Mouse (Mus musculus) kidney, adult 8-10 months (tissue): ENCODE results near the gene Pcyt1a.
A peak's percentile ranks its signal among the peaks of the same experiment; 100 is the strongest.

Experiments
- DNase-seq, 2 experiments: peaks; one replicate each; pipeline ENCODE4 v3.0.0; 2022

Pcyt1a gene

GRCm38 (mm10) chr16:32430474-32431046 is at the start of gene Pcyt1a:
Pcyt1a (plus strand) TSS chr16:32430921.
- peak; percentile 92 for DNase-seq

GRCm38 (mm10) chr16:32382901-32383300 is 47.8 kb upstream of the Pcyt1a start:
- no peak for DNase-seq

DNA sequence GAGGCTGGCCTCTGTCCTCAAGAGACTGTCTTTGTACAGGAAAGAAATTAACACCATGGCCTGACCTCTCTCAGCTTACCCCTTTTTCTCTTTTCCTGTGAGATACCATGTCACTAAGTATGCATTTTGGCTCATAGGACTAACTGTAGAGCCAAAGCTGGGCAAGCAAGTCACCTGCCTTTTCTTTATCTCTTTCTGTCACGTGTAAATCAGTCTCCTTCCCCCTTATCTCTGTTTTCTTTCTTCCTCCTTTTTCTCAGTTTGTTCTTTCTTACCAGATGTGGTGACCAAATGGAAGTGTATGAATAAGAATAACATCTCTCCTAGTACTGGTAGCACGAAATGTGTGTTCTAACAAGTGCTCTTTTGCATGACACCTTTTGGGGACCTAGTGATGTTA is 45.8 kb upstream of the Pcyt1a start:
- no peak for DNase-seq

DNA sequence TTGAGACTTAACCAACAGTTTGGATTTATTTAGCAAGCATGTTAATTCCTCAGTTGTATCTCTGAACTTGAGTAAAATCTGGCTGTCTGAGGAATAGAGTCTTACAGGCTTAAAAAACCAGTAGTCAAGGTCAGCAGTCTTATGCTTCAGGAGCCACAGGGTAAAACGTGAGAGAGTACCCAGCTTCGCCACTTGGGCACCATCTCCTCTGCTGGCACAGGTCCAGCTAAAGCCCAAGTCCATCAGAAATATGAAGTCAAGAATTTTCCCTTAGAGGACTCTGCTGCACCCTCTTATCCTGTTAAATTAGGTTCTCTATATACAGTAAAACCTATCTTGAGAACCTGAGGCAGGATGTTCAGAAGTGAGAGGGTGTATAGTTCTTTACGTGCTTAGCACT is 43.9 kb upstream of the Pcyt1a start:
- no peak for DNase-seq

- no peak for DNase-seq
These were observed 41.7 kb upstream of the Pcyt1a start for GRCm38 (mm10) chr16:32389049-32389448.

GRCm38 (mm10) chr16:32389841-32390240 is 40.9 kb upstream of the Pcyt1a start:
- no peak for DNase-seq

DNA sequence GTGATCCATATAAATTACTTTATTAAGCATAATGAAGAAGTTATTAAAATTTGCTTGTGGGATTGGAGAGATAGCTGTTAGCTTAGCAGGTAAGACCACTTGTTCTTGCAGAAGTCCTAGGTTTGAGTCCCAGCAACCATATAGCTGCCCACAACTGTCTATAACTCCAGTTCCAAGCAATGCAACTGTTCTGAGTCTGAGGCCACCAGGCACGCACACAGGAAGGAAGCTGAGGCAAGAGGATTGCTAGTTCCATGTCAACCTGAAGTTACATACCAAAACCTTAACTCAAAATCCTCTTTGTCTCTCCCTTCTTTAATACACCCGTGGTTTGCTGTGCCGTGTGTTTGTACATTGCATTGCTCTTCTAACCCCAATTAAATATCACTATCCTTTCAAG is 39.8 kb upstream of the Pcyt1a start:
- DNase-seq = no peak

DNA sequence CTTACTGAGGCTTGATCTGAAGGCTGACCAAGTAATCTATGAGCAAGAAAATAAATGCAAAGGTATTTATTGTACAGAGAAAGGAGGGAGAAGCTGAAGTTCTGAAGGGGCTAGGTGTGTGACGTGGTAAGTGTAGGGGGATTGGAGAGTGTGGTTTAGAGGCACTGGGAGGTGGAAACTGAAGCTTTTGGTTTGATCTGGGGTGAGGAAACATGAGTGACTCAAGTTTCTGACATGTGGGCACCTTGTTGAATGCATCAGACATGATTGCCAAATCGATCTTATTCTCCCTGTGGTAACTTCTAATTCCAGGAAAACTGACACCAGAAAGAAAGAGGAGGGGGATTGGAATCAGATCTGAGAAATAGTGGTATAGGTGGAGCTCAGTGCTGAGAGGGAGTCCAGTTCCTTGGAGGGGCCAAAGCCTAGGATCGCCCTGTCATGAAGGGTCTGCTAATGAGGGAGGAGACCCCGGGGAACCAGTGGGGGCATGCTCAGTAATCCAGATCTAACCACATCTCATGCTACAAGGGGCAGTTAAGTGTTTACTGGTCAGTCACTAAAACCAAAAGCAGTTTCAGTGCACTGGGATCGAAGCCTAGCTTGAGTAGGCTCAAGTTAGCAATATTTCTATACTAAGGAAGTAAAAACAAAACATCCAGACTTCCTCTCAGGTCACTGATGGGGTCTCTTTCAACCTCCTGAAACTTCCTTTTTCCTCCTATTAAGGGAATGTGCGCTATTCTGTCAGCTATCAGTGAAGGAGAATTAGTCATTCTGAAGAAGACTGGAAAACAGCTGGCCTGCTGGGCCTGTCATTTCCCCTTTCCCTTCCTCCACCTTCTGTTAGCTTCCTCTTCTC is 34.8 kb upstream of the Pcyt1a start:
- DNase-seq = no peak

DNA sequence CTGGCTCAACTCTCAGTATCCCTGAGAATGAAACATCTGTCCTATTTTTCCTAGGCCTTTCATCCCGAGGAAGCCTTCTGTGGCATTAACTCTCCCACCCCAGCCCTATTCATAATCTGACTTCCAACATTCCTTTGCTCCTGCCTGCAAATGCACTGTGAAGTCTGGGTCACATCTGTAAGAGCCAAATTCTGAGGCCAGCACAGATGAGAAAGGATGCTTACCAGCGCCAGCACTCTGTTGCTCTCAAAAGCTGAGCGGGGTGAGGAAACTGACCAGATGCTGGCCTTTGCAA is 34.2 kb upstream of the Pcyt1a start:
- DNase-seq = no peak

GRCm38 (mm10) chr16:32398206-32398605 is 32.5 kb upstream of the Pcyt1a start:
- DNase-seq = no peak

GRCm38 (mm10) chr16:32400267-32400666 is 30.5 kb upstream of the Pcyt1a start, which contains the start of gene Tm4sf19:
Tm4sf19 (plus strand) TSS chr16:32400506.
- DNase-seq = no peak

DNA sequence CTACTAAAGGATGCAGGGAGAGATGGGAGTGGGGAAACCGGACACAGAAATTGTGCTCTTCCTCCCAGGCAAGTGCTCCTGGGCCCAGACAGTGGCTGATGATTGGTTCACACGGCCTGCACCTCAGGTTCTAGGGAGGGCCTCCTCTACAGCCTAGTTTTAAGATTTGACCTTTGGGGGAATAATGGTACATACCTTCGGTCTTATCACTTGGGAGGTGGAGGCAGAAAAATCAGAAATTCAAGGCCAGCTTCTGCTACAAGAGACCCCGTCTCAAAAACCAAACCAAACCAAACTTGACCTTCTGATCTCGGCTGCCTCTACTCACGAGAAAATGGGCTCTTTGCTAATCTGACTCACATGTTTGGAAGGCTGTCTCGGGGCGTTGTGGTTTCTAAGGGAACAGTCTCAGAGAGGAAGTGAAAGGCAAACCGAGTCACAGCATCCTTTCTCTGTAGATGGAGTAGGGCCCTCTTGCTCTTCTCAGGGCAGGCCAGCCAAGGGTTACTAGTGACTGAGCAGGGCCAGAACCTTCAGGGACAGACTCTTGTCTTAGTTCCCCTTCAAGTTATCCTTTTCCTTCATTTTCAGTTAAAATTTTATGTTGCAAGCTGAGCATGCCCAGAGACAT is 29.3 kb upstream of the Pcyt1a start:
- no peak for DNase-seq

- DNase-seq = no peak
These were observed 27.9 kb upstream of the Pcyt1a start for GRCm38 (mm10) chr16:32402818-32403217.

DNA sequence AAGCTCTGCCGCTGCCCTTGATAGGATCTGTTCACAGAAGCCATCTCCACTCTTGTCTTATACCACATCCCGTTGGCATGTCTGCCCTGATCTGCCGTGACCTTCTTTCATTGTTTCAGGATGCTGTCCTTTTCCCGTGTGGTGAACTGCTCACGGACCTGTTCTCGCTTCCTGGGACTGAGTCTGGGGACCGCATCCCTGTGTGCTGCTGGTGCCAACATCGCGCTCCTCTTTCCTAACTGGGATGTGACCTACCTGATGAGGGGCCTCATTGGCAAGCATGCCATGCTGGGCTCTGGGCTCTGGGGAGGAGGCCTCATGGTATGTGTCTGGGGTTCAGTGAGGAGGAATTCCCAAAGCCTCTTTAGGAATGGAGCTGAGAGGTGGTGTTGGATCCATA is 25.0 kb upstream of the Pcyt1a start:
- DNase-seq = no peak

GRCm38 (mm10) chr16:32406671-32407070 is 24.1 kb upstream of the Pcyt1a start:
- DNase-seq = no peak

- DNase-seq = no peak
These were observed 23.0 kb upstream of the Pcyt1a start for GRCm38 (mm10) chr16:32407730-32408129.

GRCm38 (mm10) chr16:32417457-32417856 is 13.3 kb upstream of the Pcyt1a start:
- no peak for DNase-seq

- DNase-seq = peak; percentile 95
These were observed 10.9 kb upstream of the Pcyt1a start, which contains the start of gene Tctex1d2 for GRCm38 (mm10) chr16:32419517-32420483. Tctex1d2 (plus strand) TSS chr16:32419702.

DNA sequence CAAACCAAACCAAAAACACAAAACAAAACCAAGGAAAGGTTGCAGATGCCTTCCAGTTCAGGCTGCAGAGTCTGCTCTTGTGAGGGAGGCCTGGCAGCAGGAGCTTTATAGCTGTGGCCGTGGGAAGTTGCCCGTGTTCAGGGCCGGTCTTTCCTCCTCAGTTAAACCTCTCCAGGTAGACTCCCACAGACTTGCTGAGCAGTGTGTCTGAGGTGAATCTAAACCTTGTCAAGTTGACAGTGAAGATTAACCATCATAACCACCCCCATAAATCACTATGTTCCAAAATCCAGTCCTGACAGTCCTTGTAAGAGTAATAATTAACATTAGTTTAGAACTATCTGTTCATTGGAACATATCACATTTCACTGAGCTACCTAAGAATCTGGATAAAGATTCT is 3.2 kb upstream of the Pcyt1a start:
- DNase-seq = peak; percentile 44 to 48

GRCm38 (mm10) chr16:32431047-32431591 is 398 bp downstream of the Pcyt1a start:
- no peak for DNase-seq

DNA sequence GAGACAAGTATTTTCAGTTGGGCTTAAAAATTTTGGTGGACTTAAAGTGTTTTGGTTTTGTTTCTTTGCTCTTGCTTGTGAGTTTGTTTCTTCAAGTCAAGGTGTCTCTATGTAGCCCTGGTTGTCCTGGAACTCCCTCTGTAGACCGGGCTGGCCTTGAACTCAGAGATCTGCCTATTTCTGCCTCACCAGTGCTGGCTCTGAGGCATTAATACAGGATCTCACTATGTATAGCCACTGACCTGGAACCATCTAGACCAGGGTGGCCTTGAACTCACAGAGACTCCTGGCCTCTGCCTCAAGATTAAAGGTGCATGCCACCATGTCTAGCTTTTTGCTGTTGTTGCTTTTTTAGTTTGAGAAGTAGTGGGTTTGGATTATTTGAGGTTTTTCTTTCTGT is 1.2 kb downstream of the Pcyt1a start:
- no peak for DNase-seq

GRCm38 (mm10) chr16:32433138-32433537 is 2.4 kb downstream of the Pcyt1a start:
- DNase-seq = no peak

DNA sequence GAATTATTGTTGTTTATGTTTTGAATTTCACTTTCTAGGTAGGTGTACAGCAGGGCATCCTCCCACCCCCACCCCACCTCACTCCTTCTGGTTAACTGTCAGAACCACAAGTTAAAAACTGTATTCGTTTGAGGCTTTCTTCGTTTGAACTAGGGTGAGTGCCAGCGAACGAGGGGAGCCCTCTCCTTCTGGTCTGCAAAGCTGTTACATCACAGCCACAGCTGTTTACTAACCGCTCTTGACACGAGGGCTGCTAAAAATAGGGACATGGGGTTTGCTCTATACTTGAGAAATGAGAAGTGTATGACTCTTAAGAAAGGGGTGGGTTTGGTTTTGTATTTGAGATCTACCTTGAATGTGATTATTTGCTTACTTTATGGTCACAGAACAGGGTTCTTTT is 3.3 kb downstream of the Pcyt1a start:
- DNase-seq = no peak
